Mouse (Mus musculus) heart, embryonic 14.5 days (tissue): ENCODE results near the gene Rtn4r. TPM values are rescaled to one million over a fixed set of nuclear protein-coding genes. Genes with fewer than 3 reads are reported as not detected.
"Not testable (repeated sequence)": the region's sequence is repeated elsewhere in the genome, so short reads cannot be mapped to it uniquely, and the experiment has no call there.

Experiments
- ATAC-seq: fragments of 200-750 bp; cut with Nextera tagmentation; 2 replicates; pipeline ENCODE4 v1.8.0; 2017; ENCODE audit warnings: low read depth, moderate TSS enrichment; ENCODE audit not compliant: insufficient number of reproducible peaks, insufficient read depth, low FRiP score
- H3K27ac ChIP-seq, 2 experiments: fragments of 200-500 bp in 1 of 2; fragments of 300-500 bp in 1 of 2; sonication (generic) in 1 of 2; replicated peaks in 1 of 2; 2 replicates each; pipeline ENCODE4 v1.5.1; 2012 to 2014; ENCODE audit warnings: low read depth in 2 of 2, low read length in 2 of 2, control low read depth in 1 of 2, mild to moderate bottlenecking in 1 of 2, mixed read lengths in 1 of 2; ENCODE audit not compliant: control insufficient read depth in 1 of 2, insufficient read depth in 1 of 2
- H3K27me3 ChIP-seq: fragments of 300-500 bp; sonication (generic); 2 replicates; pipeline ENCODE4 v1.6.1; 2014; ENCODE audit warnings: mild to moderate bottlenecking, low read length, control low read depth; ENCODE audit not compliant: control insufficient read depth, insufficient read depth
- H3K36me3 ChIP-seq: fragments of 300-500 bp; sonication (generic); 2 replicates; pipeline ENCODE4 v1.6.1; 2014; ENCODE audit warnings: mild to moderate bottlenecking, control low read depth, low read length, mixed read lengths; ENCODE audit not compliant: control insufficient read depth, insufficient read depth
- H3K4me1 ChIP-seq, 2 experiments: fragments of 200-500 bp in 1 of 2; fragments of 300-500 bp in 1 of 2; sonication (generic) in 1 of 2; 2 replicates each; pipeline ENCODE4 v1.6.1; 2012 to 2014; ENCODE audit warnings: low read length in 2 of 2, control low read depth in 1 of 2, mixed read lengths in 1 of 2; ENCODE audit not compliant: control insufficient read depth in 2 of 2, insufficient read depth in 2 of 2
- H3K4me2 ChIP-seq: fragments of 300-500 bp; sonication (generic); 2 replicates; pipeline ENCODE4 v1.6.1; 2014; ENCODE audit warnings: mild to moderate bottlenecking, low read length
- H3K4me3 ChIP-seq, 2 experiments: fragments of 200-500 bp in 1 of 2; fragments of 300-500 bp in 1 of 2; sonication (generic) in 1 of 2; 2 replicates each; pipeline ENCODE4 v1.5.1; 2012 to 2014; ENCODE audit warnings: low read length in 2 of 2, mild to moderate bottlenecking in 2 of 2, control low read depth in 1 of 2, low read depth in 1 of 2, moderate library complexity in 1 of 2; ENCODE audit not compliant: control insufficient read depth in 1 of 2, insufficient read depth in 1 of 2
- H3K9ac ChIP-seq: fragments of 300-500 bp; sonication (generic); 2 replicates; pipeline ENCODE4 v1.6.1; 2014; ENCODE audit warnings: mild to moderate bottlenecking, low read length
- H3K9me3 ChIP-seq: fragments of 300-500 bp; sonication (generic); 2 replicates; pipeline ENCODE4 v1.6.1; 2016; ENCODE audit warnings: low read length, control low read depth; ENCODE audit not compliant: control insufficient read depth
- WGBS: fragments of 180-500 bp; shearing (Covaris S2); extraction: QIAGEN DNeasy Blood & Tissue Kit; methylation state at CpG from one replicate; pipeline ENCODE4 v1.1.7; 2014; 5-methylcytosine and 5-hydroxymethylcytosine counted together
- polyA plus RNA-seq: library from polyadenylated mRNA; unstranded; fragments of >200 nt; fragmentation: Nextera tagmentation; extraction: Ambion mirVana; gene quantifications from 2 replicates; pipeline ENCODE4 v1.2.1, GENCODE M21; 2014

Gene Rtn4r
- polyA plus RNA-seq, 1 experiment from 2014 or later: 1.00 TPM

DNA sequence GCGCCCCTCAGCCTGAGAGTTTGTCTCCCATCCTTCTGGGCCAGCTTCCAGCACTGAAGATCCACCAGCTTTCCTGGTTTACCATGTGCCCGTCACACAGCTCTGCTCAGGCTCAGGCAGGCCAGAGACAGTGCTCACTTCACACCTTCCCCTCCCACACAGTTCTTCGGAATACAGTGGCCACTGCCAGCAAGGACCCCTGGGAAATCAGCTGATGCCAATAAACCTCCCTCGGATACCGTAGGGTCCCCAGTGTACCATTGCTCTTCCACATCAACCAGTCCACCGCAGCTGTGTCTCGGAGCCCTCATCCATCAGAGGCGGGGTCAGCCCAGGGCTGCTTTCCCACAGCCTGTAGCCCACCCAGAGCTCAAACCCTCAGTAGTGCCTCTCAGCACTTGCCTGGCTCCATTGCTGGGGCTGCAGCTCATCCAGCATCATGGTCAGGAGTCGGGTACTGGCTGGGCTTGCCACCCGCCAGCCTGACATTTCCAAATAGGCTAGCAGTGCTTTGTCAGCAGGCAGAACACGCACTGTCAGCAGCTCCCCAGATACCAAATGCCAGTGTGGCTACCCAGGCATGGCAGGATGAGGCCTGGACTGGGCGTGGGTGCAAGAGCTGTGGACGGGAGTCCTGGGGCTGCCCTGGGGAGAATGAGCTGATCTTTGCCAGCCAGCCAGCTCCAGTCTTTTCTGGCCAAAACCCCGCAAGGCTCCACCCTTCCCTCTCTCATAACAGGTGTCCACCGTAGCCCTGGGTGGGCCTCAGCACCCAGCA, 67.0 kb downstream of the Rtn4r start:
- Histone ChIP-seq H3K4me1 (peaks cover 0 to 4% of the 10 kb centered on the region in 2 experiments; a peak in 2 of 4 replicates), H3K4me3 (no peak overlapping the region), H3K9ac (no peak overlapping the region), H3K27ac (no peak overlapping the region), H3K27me3 (no peaks in the 10 kb centered on the region), H3K36me3 (no peaks in the 10 kb centered on the region), H3K9me3 (no peaks in the 10 kb centered on the region), H3K4me2 (no peak overlapping the region)
- 74% methylated on average over 15 of the region's 15 CpGs for WGBS
- ATAC-seq: no peak

DNA sequence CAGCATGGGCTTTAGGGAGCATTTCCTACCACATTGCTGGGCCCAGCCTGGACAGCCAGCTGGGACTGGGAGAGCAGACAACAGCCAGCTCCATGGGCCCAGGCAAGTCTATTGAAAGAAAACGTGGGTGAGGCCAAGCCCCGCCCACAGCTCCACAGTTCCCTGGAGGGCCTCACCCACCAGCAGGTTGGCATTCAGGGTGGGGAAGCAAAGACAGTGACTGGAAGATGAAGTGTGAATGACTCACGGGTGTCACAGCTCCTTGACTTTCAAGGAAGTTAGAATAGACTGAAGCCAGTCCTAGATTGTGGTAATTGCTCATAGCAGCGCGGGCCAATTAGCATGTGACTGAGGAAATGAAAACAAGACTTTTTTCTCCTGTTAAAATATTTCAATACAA, 67.6 kb downstream of the Rtn4r start:
- WGBS: 58% methylated on average over 5 of the region's 5 CpGs
- no peak overlapping the region for H3K27ac ChIP-seq
- no peak overlapping the region for H3K4me2 ChIP-seq
- H3K27me3 ChIP-seq: no peaks in the 10 kb centered on the region
- no peaks in the 10 kb centered on the region for H3K36me3 ChIP-seq
- H3K4me3 ChIP-seq: no peak overlapping the region
- H3K4me1 ChIP-seq: peaks cover 0 to 4% of the 10 kb centered on the region in 2 experiments; a peak in 2 of 4 replicates
- H3K9ac ChIP-seq: no peak overlapping the region
- H3K9me3 ChIP-seq: no peaks in the 10 kb centered on the region
- ATAC-seq: no peak

DNA sequence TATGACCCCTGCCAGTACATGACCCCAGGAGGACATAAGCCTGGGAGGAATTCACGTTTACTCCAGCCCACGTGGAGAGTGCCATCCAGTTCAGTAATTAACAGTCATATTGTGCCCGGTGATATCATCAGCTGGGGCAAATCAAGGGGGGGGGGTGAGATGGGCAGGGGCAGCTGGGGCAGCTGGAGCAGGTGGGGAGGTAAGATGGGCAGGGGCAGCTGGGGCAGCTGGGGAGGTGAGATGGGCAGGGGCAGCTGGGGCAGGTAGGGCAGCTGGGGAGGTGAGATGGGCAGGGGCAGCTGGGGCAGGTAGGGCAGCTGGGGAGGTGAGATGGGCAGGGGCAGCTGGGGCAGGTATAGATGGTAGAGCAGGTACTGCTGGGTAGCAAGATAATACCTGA, 68.1 kb downstream of the Rtn4r start:
- not testable (repeated sequence) for H3K27ac ChIP-seq, H3K9me3 ChIP-seq, H3K4me2 ChIP-seq, H3K27me3 ChIP-seq, H3K4me1 ChIP-seq, H3K4me3 ChIP-seq, H3K9ac ChIP-seq, H3K36me3 ChIP-seq, ATAC-seq
- 55% methylated on average over 3 of the region's 3 CpGs for WGBS

DNA sequence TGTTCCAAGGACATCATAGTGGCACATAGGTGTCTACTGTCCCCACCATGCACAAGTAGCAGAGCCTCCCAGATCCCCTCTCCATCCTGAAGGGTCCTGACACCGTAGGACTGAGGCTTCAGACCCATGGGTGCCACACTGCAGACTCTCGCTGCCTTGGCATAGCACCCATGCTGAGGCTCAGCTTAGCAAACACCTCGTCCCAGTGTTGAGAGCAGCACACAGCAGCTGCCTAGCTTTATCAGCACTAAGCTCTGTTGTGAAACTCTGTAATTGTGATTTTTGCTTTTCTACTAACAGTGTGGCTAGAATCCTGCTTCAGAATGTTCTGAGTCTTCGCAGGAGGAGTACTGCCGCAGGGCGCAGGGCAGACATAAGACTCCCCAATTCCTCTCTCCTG, 70.4 kb downstream of the Rtn4r start:
- 80% methylated on average over 6 of the region's 6 CpGs for WGBS
- Histone ChIP-seq H3K4me3 (no peak overlapping the region), H3K27me3 (no peaks in the 10 kb centered on the region), H3K4me1 (peaks cover 0 to 4% of the 10 kb centered on the region in 2 experiments; a peak in 2 of 4 replicates), H3K9ac (no peak overlapping the region), H3K36me3 (no peaks in the 10 kb centered on the region), H3K9me3 (no peaks in the 10 kb centered on the region), H3K27ac (no peak overlapping the region), H3K4me2 (no peak overlapping the region)
- no peak for ATAC-seq

DNA sequence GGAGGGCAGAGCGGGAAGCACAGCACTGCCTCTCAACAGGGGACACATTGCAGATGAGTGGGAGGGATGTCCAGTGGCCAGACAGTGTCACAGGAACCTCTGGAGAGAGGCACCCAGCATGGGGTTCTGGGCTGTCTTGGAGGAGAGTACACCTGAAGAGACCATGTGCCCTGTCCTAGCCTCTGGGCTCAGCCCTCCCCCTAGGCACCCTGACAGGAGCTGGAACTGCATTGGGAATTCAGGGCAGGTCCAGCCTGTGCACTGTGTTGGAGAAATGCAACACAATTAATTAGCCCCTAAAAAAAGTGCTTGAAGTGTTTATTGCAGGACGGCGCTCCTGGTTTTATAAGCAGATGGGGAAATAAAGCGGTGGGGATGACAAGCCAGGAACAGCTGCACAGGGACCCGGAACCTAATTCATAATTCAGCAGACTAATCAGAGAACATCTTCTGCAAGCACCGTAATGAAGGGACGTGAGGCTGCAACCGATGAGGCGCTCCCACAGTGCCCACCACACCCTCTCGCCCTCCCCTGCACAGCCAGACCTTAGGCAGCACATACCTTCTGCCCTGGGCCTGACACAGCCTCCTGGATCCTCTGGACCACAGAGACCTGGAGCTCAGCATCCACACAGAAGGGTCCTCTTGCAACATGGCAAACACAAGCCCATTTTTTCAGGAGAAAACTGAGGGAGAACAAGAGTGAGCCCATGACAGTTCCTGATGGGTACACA, 71.1 kb downstream of the Rtn4r start:
- no peak overlapping the region for H3K27ac ChIP-seq
- H3K4me1 ChIP-seq: peaks cover 0 to 4% of the 10 kb centered on the region in 2 experiments; a peak in 2 of 4 replicates
- H3K36me3 ChIP-seq: no peaks in the 10 kb centered on the region
- H3K9me3 ChIP-seq: no peaks in the 10 kb centered on the region
- no peaks in the 10 kb centered on the region for H3K27me3 ChIP-seq
- no peak overlapping the region for H3K9ac ChIP-seq
- 81% methylated on average over 10 of the region's 10 CpGs for WGBS
- H3K4me3 ChIP-seq: no peak overlapping the region
- ATAC-seq: no peak
- no peak overlapping the region for H3K4me2 ChIP-seq

DNA sequence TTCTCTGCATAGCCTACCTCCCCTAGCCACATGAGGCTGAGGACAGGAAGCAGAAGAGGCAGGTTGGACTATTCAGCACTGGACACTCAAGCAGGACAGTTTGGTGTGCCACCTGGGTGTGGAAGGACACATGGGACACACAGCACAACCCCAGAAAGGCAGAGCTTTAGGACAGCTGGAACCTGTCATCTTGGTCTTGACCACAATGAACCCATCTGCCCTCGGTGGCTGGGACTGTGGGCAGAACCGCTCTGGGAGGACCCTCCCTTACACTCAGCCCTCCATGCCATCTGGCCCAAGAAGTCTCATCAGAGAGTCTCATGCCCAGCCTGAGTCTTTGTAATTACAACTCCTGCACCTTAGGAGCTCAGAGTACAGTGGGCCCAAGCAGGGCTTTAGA, 72.6 kb downstream of the Rtn4r start:
- Histone ChIP-seq H3K9ac (no peak overlapping the region), H3K4me1 (peaks cover 0 to under 1% of the 10 kb centered on the region in 2 experiments; a peak in 1 of 4 replicates), H3K27ac (no peak overlapping the region), H3K9me3 (no peaks in the 10 kb centered on the region), H3K4me3 (no peak overlapping the region), H3K27me3 (no peaks in the 10 kb centered on the region), H3K36me3 (no peaks in the 10 kb centered on the region), H3K4me2 (no peak overlapping the region)
- 81% methylated on average over 2 of the region's 2 CpGs for WGBS
- ATAC-seq: no peak

DNA sequence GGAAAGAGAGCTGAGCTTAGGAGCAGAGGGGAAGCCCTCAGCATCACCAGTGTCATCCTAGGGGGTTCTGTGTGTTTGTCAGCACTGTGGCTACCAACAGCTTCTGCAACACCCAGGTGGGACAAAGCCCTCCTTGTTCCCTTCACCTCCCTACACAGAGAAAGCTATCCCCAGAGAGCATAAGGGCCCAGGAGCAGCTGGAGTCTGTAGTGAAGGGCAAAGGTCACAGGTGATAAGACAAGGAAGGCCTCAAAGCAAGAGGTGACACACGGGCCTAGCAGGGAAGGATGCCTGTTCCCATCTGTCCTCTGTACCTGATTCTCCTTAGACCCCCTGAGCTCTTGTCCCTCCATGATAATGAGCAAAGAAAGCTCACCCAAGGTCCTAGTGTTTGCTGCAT, 74.2 kb downstream of the Rtn4r start:
- no peak overlapping the region for H3K4me3 ChIP-seq
- 17% methylated on average over 1 of the region's 1 CpGs for WGBS
- H3K36me3 ChIP-seq: no peaks in the 10 kb centered on the region
- no peak overlapping the region for H3K4me2 ChIP-seq
- H3K9ac ChIP-seq: no peak overlapping the region
- no peaks in the 10 kb centered on the region for H3K27me3 ChIP-seq
- H3K4me1 ChIP-seq: no peaks in the 10 kb centered on the region; a peak in 1 of 4 replicates
- no peaks in the 10 kb centered on the region for H3K9me3 ChIP-seq
- no peak overlapping the region for H3K27ac ChIP-seq
- ATAC-seq: no peak
